Mouse (Mus musculus) kidney, adult 11 months (tissue): ENCODE measurements around the gene Slc24a4.
A peak's percentile ranks its signal among the peaks of the same experiment; 100 is the strongest.
"Not testable (repeated sequence)": the region's sequence is repeated elsewhere in the genome, so short reads cannot be mapped to it uniquely, and the experiment has no call there.

ENCODE experiments used
- DNase-seq: peaks from one replicate; pipeline ENCODE4 v3.0.0; 2022

The Slc24a4 gene

DNA sequence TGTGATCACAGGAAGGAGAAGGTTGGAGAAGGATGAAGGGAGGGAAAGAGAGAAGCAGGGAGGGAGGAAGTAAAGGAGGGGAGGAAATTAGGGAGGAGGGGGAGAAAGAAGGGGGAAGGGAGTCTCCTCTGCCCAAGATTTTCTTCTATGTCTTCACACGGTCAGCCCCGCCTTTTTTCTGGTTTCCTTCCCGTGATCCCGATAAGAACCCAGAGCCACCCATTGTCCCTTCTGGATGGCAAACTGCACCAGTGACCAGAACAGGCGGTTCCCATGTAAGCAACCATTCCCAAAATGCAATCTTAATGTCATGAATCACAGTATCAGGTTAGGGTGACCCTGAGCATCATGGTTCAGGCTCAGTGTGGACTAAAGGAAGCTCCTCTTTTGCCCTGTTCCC lies 38.8 kb downstream of the Slc24a4 start:
- DNase-seq, result no peak

DNA sequence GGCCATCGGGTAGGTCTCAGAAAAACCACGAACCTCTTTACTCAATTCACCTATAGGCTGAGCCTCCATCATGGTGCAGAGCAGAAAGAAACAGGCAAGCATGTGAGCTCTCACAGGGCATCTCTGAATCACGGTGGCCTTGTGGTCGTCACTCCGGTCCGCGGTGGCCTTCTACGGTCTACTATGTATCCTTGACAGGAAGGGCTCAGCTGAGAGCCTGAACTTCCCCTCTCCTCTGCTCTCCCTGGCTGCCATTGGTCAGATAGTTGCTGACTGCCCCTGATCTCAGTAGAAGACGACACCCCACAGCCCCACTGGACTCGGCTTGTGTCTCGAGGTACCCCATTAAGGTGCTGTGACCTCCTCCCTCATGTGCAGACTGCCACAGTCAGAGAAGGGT lies 44.2 kb downstream of the Slc24a4 start:
- no peak for DNase-seq

DNA sequence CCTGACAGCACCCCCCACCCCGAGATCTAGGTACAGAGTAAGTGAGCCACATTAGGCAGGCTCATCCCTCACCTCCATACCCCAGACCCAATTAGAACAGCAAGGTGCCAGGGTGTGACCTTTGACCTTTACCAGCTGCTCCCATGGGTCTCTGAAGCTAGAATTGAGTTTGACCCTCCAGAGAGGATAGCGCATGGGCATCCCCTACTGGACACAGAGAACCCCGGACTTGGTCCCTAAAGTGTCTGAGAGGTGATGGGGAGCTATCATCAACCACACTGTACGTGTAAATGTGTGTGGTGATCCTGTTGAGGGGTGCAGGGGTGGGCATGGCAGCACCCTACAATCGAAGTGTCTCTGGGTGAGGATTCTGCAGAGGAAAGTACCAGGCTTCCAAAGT lies 44.8 kb downstream of the Slc24a4 start:
- no peak for DNase-seq

- DNase-seq, result no peak
These were observed 52.0 kb downstream of the Slc24a4 start for GRCm38 (mm10) chr12:102180371-102181074.

GRCm38 (mm10) chr12:102181799-102182357 lies 53.3 kb downstream of the Slc24a4 start:
- peak; percentile 13 for DNase-seq

GRCm38 (mm10) chr12:102182621-102183020 lies 54.1 kb downstream of the Slc24a4 start:
- DNase-seq, result no peak

DNA sequence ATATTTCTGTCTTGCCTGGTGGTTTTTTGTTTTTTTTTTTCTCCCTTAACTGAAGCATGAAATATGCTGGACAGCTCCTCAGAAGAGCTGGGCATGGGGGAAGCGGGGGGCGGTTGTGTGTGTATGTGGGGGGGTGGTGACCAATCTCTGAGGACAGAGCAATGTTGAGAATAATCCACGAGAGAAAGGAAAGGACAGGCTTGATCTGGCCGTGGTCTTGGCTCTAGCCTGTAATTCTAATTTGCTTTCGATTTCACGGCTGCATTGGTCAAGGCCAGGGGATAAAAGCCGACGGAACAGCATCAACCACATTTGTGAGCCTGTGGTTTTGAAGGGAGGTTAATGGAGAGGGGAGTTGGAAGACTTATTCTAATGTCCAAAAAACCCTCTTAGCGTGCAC lies 54.7 kb downstream of the Slc24a4 start:
- no peak for DNase-seq

DNA sequence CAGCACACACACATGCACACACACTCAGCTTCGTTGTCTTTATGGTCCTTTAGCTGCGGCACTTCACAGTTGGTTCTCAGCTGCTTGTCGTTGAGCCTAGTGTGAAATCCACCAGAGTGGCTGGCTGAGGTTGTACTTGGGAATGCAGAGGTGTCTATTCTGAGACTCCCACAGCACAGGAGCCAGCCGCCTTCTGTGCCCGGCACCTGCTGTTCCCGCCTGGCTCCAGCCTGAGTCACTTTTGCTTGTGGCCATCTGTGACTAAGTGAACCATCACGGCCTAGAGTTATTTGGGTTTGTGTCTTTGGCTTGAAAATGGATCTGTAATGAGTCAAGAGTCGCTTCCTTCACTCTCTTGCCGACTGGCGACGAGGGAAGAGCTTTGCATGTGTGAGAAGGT lies 62.3 kb downstream of the Slc24a4 start:
- no peak for DNase-seq

DNA sequence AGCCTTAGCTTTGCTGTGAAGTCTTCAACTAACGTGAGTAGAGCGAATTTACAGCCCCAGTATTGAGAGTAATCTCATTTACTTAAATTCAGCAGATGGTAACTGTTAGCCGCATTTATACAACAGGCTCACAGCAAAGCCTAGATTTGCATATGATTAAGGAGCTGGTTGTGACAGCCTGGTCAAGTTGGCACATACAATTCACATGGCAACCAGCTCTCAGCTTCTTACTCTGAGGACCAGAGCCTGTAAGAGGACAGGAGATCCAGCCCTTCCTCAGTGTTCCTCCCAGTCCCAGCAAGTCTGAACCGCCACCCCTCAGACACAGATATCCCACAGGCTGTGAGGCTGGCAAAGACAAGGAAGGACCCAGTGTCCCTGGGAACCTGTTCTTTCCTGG lies 73.0 kb downstream of the Slc24a4 start:
- no peak for DNase-seq

- DNase-seq, result peak; percentile 22
These were observed 74.4 kb downstream of the Slc24a4 start for GRCm38 (mm10) chr12:102202901-102203300.

- DNase-seq, result no peak
These were observed 77.9 kb downstream of the Slc24a4 start for GRCm38 (mm10) chr12:102206471-102206870.

- no peak for DNase-seq
These were observed 78.7 kb downstream of the Slc24a4 start for GRCm38 (mm10) chr12:102207245-102207644.

GRCm38 (mm10) chr12:102210801-102211200 lies 82.3 kb downstream of the Slc24a4 start:
- DNase-seq, result no peak

GRCm38 (mm10) chr12:102223404-102223803 lies 94.9 kb downstream of the Slc24a4 start:
- DNase-seq, result no peak

DNA sequence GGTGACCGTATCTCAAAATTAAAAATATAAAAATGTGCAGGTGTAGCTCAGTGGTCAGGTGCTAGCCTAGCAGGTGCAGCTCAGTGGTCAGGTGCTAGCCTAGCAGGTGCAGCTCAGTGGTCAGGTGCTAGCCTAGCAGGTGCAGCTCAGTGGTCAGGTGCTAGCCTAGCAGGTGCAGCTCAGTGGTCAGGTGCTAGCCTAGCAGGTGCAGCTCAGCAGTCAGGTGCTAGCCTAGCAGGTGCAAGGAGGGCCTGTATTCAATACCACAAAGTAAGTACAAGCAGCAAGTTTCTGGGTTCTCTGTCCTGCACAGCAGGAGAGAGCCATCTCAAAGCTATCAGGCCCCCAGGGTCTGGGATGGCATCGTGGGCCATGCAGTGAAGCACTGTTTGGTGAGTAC lies 95.6 kb downstream of the Slc24a4 start:
- DNase-seq, result not testable (repeated sequence)

DNA sequence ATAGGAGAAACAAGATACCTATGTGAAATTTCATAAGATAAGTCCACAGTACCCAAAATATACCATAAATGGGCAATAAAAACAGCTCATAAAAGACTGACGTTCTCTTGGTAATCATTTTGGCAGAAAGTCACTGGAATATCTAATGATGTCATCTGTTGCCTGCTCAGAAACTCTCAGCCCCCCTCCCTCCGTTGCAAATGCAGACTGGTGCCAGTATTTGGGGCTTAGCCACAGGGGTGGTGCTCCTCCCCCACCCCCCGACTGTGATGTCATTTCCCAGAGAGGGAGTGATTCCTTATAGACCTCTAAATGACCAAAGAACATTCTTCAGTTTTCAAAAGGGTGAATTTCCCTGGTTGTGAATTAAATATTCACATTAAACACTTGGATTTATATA lies 96.6 kb downstream of the Slc24a4 start:
- DNase-seq, result no peak

DNA sequence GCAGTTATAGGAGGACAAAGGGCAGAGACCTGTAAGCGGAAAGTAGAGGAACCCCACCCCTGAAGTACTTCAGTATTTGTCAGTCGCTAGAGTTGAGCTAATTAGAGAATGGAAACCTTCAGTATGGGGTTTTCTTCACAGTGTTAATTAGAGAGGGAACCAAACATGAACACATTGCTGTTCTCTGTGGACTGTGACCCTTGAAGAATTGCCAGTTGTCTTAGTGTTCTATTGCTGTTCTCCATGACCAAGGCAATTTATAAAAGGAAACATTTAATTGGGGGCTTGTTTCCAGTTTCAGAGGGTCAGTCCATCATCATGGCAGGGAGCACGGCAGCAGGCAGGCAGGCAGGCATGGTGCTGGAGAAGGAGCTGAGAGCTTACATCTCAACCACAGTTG lies 107.0 kb downstream of the Slc24a4 start:
- DNase-seq, result no peak

GRCm38 (mm10) chr12:102236317-102236716 lies 107.8 kb downstream of the Slc24a4 start:
- peak; percentile 39 for DNase-seq

- DNase-seq, result no peak
These were observed 113.7 kb downstream of the Slc24a4 start for GRCm38 (mm10) chr12:102242076-102242722.

DNA sequence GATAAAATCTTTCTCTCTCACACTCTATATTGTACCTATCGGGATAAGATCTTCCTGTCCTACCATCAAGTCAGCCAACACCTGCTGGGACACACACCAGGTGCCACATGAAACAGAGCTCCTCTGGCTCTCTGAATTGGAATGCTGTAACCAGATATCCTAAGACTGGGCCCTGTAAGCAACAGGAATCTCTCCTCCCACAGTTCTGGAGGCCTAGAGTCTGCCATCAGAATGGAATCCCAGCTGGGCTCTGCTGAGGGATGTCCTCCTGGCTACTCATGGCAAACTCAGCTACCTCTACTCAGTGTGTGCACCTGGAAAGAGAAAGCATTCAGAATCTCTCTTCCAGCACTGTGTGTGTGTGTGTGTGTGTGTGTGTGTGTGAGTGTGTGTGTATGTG lies 115.4 kb downstream of the Slc24a4 start:
- no peak for DNase-seq

DNA sequence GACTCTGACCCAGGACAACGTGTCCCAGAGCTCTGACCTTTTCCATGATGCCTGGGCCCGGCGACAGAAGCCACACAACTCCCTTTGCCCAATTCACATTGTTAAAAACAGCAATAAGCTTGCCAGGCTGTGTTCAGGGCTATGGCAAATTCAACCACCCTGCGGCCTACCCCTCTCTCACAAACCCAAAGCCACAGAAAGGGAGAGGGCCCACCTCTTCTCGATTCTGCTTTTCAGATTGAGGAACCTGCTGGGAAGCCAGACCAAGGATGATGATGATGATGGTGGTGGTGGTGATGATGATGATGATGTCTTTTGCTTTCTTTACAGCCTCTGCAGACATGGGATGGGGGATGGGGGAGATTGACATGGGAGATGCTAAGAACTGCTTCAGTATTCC lies 117.7 kb downstream of the Slc24a4 start:
- DNase-seq, result no peak

DNA sequence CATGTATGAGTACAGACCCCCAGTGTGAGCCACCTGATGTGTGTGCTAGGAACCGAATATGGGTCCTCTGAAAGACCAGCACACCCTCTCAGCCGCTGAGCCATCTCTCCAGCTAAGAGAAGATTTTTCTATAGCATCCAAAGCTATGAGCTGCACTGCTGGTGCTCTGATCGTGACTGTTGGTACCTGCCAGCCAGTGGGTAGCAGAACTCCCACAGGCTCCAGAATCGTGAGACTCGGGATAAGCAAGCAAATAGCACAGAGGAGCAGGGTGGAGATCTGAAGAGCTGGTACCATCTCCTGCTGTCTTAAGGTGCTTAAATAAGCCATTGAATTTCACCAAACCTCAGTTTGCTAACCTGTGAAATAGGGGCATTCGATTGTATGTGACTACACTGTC lies 119.6 kb downstream of the Slc24a4 start:
- DNase-seq, result no peak

GRCm38 (mm10) chr12:102250316-102250715 lies 121.8 kb downstream of the Slc24a4 start:
- DNase-seq, result no peak

DNA sequence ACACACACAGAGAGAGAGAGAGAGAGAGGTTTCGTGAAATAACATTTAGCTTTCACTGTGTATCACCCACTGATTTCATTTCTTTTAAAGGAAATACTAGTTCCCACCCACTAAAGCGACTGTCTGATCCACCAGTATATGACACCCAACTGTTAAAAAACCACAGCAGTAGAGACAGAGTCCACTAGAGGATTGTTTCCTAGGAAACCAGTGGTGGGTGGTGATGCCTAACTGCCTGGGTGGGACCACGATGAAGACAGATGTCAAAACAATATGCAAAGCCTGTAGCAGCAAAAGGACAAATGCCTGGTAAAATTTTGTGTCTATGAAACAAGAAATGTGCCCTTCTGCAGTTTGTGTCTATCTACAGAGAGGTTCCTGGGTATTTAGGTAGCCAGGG lies 122.5 kb downstream of the Slc24a4 start:
- DNase-seq, result no peak

DNA sequence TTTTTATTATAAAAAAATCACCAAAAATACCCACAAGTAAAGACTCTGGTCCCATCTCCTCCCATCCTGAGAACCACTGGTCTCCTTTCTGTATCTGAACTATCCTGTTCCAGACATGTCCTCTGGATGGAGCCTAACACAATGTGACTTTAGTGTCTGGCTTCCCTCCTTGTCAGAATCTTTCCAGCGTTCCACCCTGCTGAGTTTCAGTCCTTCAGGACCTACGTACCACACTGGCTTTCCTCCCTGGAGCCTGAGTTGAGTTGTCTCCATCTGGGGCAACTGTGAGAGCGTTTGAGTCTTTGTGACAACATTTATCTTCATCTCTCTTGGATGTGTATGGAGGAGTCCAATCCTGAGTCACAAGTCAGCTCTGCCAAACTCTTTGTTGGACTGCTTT lies 123.5 kb downstream of the Slc24a4 start:
- DNase-seq, result no peak
